Mouse (Mus musculus) stomach, postnatal 0 days (tissue): Measurements from ENCODE around the gene Krt16. TPM values are rescaled to one million over a fixed set of nuclear protein-coding genes. Genes with fewer than 3 reads are reported as not detected.
"Not testable (repeated sequence)": the region's sequence is repeated elsewhere in the genome, so short reads cannot be mapped to it uniquely, and the experiment has no call there.

Experiments
- ATAC-seq: fragments of 200-750 bp; cut with Nextera tagmentation; 2 replicates; pipeline ENCODE4 v1.8.0; 2017; ENCODE audit not compliant: low FRiP score, low TSS enrichment
- DNase-seq: peaks from one replicate; pipeline ENCODE4 v3.0.0-alpha.2; 2016; ENCODE audit warnings: low spot score
- H3K27ac ChIP-seq: fragments of 300-500 bp; sonication (generic); replicated peaks from 2 replicates; pipeline ENCODE4 v1.5.1; 2014; ENCODE audit warnings: mild to moderate bottlenecking, control low read depth
- H3K27me3 ChIP-seq: fragments of 300-500 bp; sonication (generic); 2 replicates; pipeline ENCODE4 v1.6.1; 2014; ENCODE audit warnings: low read length; ENCODE audit not compliant: control insufficient read depth, insufficient read depth
- H3K36me3 ChIP-seq: fragments of 300-500 bp; sonication (generic); 2 replicates; pipeline ENCODE4 v1.6.1; 2014; ENCODE audit warnings: low read length, mixed read lengths; ENCODE audit not compliant: control insufficient read depth, insufficient read depth
- H3K4me1 ChIP-seq: fragments of 300-500 bp; sonication (generic); replicated peaks from 2 replicates; pipeline ENCODE4 v1.6.1; 2014; ENCODE audit warnings: antibody characterized with exemption; ENCODE audit not compliant: control insufficient read depth, insufficient read depth
- H3K4me2 ChIP-seq: fragments of 300-500 bp; sonication (generic); replicated peaks from 2 replicates; pipeline ENCODE4 v1.6.1; 2014; ENCODE audit warnings: low read depth, mild to moderate bottlenecking, control low read depth, moderate library complexity
- H3K4me3 ChIP-seq: fragments of 300-500 bp; sonication (generic); 2 replicates; pipeline ENCODE4 v1.5.1; 2014; ENCODE audit warnings: low read depth, low read length, control low read depth
- H3K9ac ChIP-seq: fragments of 300-500 bp; sonication (generic); 2 replicates; pipeline ENCODE4 v1.6.1; 2014; ENCODE audit warnings: mild to moderate bottlenecking, low read length, control low read depth, mixed read lengths
- H3K9me3 ChIP-seq: fragments of 300-500 bp; sonication (generic); 2 replicates; pipeline ENCODE4 v1.6.1; 2016; ENCODE audit warnings: low read length; ENCODE audit not compliant: control insufficient read depth
- CTCF ChIP-seq: IDR thresholded peaks from 2 replicates; pipeline ENCODE4 v1.5.1; 2016; ENCODE audit warnings: antibody characterized with exemption, low read depth, mild to moderate bottlenecking, moderate library complexity
- EP300 ChIP-seq: optimal IDR thresholded peaks from 2 replicates; pipeline ENCODE3; 2016; ENCODE audit warnings: antibody characterized with exemption
- WGBS: fragments of 180-500 bp; shearing (Covaris S2); extraction: QIAGEN DNeasy Blood & Tissue Kit; methylation state at CpG from one replicate; pipeline ENCODE4 v1.1.7; 2014; 5-methylcytosine and 5-hydroxymethylcytosine counted together
- polyA plus RNA-seq: library from polyadenylated mRNA; unstranded; fragments of >200 nt; fragmentation: Nextera tagmentation; extraction: Ambion mirVana; gene quantifications from 2 replicates; pipeline ENCODE4 v1.2.1, GENCODE M21; 2015

Gene Krt16
- polyA plus RNA-seq, 1 experiment from 2014 or later: 2.1 TPM

DNA sequence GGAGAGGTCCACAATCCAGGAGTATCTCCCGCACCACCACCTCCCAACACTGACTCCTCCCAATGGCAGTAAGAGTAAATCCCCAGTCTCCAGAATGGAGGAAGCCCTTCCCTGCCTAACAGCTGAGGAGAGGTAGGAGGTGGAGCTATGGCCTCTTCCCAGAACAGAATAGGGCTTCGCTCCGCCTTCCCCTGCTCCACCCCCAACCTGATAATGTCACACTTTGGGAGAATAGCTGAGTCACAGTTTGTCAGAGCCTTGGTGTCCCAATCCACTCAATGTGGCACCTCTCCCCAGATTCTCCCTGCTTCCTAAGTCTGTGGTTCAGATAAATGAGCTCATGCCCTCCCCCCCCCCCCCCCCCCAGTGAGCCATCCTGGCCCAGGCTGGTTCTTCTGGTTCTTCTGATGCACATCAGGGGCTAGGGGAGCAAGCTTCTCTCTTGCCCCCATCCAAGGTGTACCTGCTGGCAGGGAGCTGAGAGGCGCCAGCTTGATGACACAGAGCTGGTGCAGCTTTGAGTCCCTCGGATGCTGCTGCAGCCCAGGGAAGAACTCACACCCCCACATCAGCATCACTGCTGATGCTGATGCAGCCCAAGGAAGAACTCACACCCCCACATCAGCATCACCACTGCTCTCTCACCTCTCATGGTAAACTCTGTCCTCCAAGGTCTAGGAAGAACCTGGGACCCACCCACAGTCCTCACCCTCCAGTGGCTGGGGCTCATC lies 5.8 kb upstream of the Krt16 start:
- DNase-seq (peak; percentile 39), ATAC-seq (peak; percentile 66)
- WGBS: 49% methylated on average over 5 of the region's 5 CpGs
- H3K4me2 ChIP-seq: no peak overlapping the region
- H3K36me3 ChIP-seq: no peaks in the 10 kb centered on the region
- H3K9ac ChIP-seq: no peak overlapping the region
- no peaks in the 10 kb centered on the region for H3K9me3 ChIP-seq
- no peak overlapping the region for H3K4me3 ChIP-seq
- H3K4me1 ChIP-seq: no peaks in the 10 kb centered on the region
- TF ChIP-seq EP300: no peak
- TF ChIP-seq CTCF: no peak
- H3K27ac ChIP-seq: no peak overlapping the region
- H3K27me3 ChIP-seq: no peaks in the 10 kb centered on the region

DNA sequence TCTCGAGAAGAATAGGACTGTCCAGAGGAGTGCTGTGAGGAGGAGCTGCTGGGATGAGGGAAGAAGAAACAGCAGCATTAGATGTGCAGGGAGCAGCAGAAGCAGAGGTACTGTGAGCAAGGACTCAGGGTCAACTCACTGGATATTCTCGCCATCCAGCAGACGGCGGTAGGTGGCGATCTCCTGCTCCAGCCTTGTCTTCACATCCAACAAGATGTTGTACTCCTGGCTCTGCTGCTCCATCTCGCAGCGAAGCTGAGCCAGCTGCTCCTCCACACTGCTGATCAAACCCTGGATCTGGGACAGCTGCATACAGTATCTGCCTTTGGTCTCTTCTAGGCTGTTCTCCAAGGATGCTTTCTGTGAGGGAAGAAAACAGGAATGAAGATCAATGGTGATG lies 2.2 kb downstream of the Krt16 start:
- not testable (repeated sequence) for H3K9ac ChIP-seq, ATAC-seq, H3K27ac ChIP-seq, H3K27me3 ChIP-seq, H3K4me1 ChIP-seq, H3K4me3 ChIP-seq, H3K36me3 ChIP-seq, DNase-seq, H3K4me2 ChIP-seq, H3K9me3 ChIP-seq
- WGBS: 56% methylated on average over 7 of the region's 7 CpGs
- TF ChIP-seq CTCF: peak; percentile 17; the same call in 1 of the 2 replicates

DNA sequence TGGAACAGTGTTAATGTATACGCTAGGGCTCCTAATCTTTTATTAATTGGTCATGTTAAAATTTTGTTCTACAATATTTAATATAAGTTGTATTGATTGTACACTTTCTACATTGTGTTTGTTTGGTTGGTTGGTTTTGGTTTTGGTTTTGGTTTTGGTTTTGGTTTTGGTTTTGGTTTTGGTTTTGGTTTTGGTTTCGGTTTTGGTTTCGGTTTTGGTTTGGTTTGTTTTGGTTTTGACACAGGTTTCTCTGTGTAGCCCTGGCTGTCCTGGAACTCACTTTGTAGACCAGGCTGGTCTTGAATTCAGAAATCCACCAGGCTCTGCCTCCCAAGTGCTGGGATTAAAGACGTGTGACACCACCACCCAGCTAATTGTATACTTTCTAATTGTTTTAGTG lies 8.4 kb downstream of the Krt16 start:
- H3K4me1 ChIP-seq, H3K9me3 ChIP-seq, H3K27me3 ChIP-seq, H3K4me2 ChIP-seq, H3K27ac ChIP-seq, ATAC-seq, H3K36me3 ChIP-seq, H3K9ac ChIP-seq, H3K4me3 ChIP-seq, DNase-seq: not testable (repeated sequence)
- WGBS: 92% methylated on average over 4 of the region's 4 CpGs

DNA sequence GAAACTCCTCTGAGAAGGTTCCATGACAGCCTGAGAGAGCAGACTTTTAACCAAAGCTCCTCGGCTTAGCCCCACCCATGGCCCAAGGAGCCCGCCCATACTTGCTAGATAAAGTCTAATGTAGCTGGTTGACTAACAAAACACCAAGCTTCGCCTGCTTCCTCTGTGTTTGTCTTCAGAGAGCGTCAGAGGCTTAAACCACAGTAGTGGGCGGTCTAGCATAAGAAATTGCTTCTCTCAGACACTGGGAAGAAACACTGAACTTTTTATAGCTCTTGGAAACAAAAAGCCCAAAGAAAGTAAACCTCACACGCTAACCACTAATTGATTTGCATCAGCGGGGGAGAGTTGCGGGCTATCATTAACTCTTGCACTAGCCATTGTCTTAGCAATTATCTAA lies 27.0 kb downstream of the Krt16 start:
- WGBS: 52% methylated on average over 8 of the region's 8 CpGs
- no peak for TF ChIP-seq CTCF
- TF ChIP-seq EP300: no peak
- Histone ChIP-seq H3K27me3 (no peaks in the 10 kb centered on the region), H3K4me1 (no peaks in the 10 kb centered on the region), H3K9ac (no peak overlapping the region), H3K36me3 (no peaks in the 10 kb centered on the region), H3K27ac (no peak overlapping the region), H3K4me2 (no peak overlapping the region), H3K4me3 (no peak overlapping the region), H3K9me3 (no peaks in the 10 kb centered on the region; the same call in 1 of the 2 replicates)
- DNase-seq (no peak), ATAC-seq (no peak)

DNA sequence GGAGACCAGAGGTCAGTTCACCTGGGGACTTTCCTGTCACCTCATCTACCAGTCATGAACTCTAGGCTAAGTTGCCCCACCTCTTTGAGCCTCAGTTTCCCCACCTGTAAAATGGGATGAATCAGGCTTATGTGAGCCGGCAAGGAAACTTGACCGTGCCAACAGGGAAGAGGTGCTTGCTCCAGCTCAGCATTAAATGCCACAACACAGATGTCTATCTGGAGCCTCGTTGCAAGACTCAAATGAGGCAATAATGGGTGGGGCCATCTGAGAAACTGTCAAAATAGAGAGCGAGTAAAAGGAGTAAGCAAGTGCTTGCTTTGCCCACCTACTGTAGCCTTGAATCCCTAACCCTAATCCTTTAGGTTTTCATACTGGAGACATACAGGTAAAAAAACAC lies 29.4 kb downstream of the Krt16 start:
- no peak overlapping the region for H3K9ac ChIP-seq
- TF ChIP-seq EP300: no peak
- TF ChIP-seq CTCF: no peak
- no peaks in the 10 kb centered on the region for H3K27me3 ChIP-seq
- WGBS: 78% methylated on average over 4 of the region's 4 CpGs
- no peak for DNase-seq
- no peak overlapping the region for H3K4me2 ChIP-seq
- no peak overlapping the region for H3K27ac ChIP-seq
- no peak for ATAC-seq
- H3K4me3 ChIP-seq: no peak overlapping the region
- H3K4me1 ChIP-seq: no peaks in the 10 kb centered on the region
- no peaks in the 10 kb centered on the region for H3K9me3 ChIP-seq
- H3K36me3 ChIP-seq: no peaks in the 10 kb centered on the region

DNA sequence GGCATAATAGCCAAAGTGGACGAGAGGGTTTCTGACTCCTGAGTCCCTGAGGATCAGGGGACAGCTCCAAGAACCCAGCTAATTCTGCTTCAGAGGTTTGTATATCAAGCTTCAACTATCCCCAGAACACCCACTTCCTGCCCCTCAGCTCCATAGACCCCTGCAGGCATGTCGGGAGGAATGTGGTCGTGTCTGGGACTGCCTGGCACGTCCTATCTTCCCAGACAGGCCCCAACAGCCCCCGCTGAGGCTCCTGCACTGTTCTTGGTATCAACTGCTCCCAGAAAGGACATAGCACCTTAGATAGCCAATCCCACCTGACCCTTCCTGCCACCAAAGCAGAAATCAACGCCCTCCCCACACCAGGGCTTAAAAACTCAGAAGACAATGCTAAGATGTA lies 40.2 kb downstream of the Krt16 start:
- DNase-seq: no peak
- no peak for ATAC-seq
- Histone ChIP-seq H3K4me1 (no peaks in the 10 kb centered on the region), H3K9ac (no peak overlapping the region), H3K36me3 (no peaks in the 10 kb centered on the region), H3K4me2 (no peak overlapping the region), H3K4me3 (no peak overlapping the region), H3K9me3 (no peaks in the 10 kb centered on the region), H3K27me3 (no peaks in the 10 kb centered on the region), H3K27ac (no peak overlapping the region)
- 34% methylated on average over 6 of the region's 6 CpGs for WGBS
- TF ChIP-seq EP300 (no peak), CTCF (no peak)
